Mouse (Mus musculus): ENCODE measurements around the gene Misp. TPM values are rescaled to one million over a fixed set of nuclear protein-coding genes. Genes with fewer than 3 reads are reported as not detected.
A peak's percentile ranks its signal among the peaks of the same experiment; 100 is the strongest.

The Misp gene
- polyA plus RNA-seq, 1 experiment from 2014 or later, result 27.6 TPM

DNA sequence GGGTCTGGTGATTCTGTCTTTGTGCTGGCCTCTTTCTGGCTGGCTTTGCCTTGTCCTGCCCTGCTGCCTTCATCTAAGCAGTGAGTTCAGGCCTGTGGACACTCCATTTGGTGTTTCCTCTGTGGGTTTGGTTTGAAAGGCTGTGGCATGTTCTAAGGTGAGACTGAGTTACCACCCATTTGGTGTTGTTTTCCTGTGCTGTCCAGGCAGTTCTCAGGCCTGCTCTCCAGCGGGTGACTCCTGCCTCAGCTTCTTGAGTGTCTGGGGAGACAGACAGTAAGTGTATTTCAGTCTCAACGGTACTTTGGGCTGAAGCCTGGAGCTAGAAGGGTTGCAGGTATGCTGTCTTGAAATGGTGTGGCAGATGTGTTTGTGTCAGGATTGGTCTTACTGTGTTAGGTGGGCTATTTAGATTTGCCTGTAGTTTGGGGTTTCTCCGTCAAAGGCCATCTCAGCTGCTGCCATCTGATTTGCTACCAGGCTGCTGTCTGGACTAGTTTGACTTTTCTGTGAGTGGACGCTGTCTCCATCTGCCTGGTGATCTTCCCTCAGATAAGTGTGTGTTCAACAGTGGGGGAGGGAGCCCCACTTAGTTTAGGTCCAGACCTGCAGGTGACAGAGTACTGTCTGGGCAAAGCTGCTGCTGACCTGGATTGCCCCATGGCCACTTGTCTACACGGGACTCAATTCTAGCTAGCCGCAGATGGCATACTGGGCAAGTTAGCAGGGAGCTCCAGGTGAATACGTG is 36.1 kb downstream of the Misp start:
- H3K9me3 ChIP-seq (ENCODE audit: control insufficient read depth, low read depth, low read length), result no peaks in the 10 kb centered on the region
- no peaks in the 10 kb centered on the region for H3K27me3 ChIP-seq (ENCODE audit: control insufficient read depth, insufficient read depth, low read length)
- peak overlapping the region; percentile 84 for H3K4me2 ChIP-seq (replicated peaks; ENCODE audit: low read depth, low read length)
- peaks cover 54% of the 10 kb centered on the region for H3K36me3 ChIP-seq (ENCODE audit: control insufficient read depth, insufficient read depth, low read length)
- H3K9ac ChIP-seq (replicated peaks; ENCODE audit: low read depth, low read length), result peak overlapping the region; percentile 98
- no peak for ATAC-seq (ENCODE audit: insufficient number of reproducible peaks, insufficient read depth, low FRiP score, low read depth)
- peak overlapping the region; percentile 99 for H3K4me3 ChIP-seq (ENCODE audit: low read depth, low read length)
- WGBS, result 27% methylated on average over 7 of the region's 7 CpGs
- peak overlapping the region; percentile 81 for H3K27ac ChIP-seq (ENCODE audit: low read length)
- peaks cover 40% of the 10 kb centered on the region for H3K4me1 ChIP-seq (ENCODE audit: control insufficient read depth, insufficient read depth, low read length)

DNA sequence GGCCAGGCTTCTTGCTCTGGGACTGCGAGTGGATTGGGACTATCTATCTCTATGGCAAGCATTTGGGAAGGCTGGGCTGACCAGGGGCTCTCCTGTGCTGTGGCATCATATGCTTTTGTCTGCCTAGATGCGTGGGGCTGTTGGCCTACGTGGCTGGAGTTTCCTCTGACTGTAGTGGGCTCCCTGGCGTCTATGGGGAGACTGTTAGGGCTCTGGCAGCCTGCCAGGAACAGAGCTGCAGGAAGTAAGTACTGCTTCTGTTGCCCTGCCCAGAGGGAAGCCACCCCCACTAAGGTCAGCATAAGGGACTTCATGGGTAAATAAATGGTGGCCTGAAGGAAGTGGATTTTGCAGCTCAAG is 36.6 kb downstream of the Misp start:
- H3K4me3 ChIP-seq (ENCODE audit: low read depth, low read length), result peak overlapping the region; percentile 99
- H3K9me3 ChIP-seq (ENCODE audit: control insufficient read depth, low read depth, low read length), result no peaks in the 10 kb centered on the region
- peaks cover 59% of the 10 kb centered on the region for H3K36me3 ChIP-seq (ENCODE audit: control insufficient read depth, insufficient read depth, low read length)
- H3K4me1 ChIP-seq (ENCODE audit: control insufficient read depth, insufficient read depth, low read length), result peaks cover 35% of the 10 kb centered on the region
- no peaks in the 10 kb centered on the region for H3K27me3 ChIP-seq (ENCODE audit: control insufficient read depth, insufficient read depth, low read length)
- peak overlapping the region; percentile 81 for H3K27ac ChIP-seq (ENCODE audit: low read length)
- peak overlapping the region; percentile 98 for H3K9ac ChIP-seq (replicated peaks; ENCODE audit: low read depth, low read length)
- ATAC-seq (ENCODE audit: insufficient number of reproducible peaks, insufficient read depth, low FRiP score, low read depth), result no peak
- H3K4me2 ChIP-seq (replicated peaks; ENCODE audit: low read depth, low read length), result peak overlapping the region; percentile 84
- WGBS, result 9% methylated on average over 4 of the region's 4 CpGs

DNA sequence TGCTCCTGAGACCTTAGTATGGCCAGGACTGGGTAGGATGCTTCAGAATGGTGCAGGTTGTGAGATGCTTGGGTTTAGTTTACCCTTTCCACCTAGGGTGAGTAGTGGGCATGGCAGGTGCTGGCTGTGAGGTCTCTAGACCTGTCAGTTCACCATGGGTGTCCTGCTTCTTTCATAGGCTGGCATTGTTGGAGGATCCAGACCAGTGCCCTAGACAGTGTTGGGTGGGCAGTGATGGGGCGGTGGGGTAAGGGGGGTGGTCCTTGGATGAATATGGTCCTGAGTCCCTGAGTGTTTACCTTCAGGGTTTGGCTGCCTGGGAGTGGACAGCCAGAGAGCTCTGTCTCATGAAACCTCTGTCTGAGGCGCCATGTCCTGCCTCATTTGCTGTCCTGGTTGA is 37.1 kb downstream of the Misp start:
- Histone ChIP-seq H3K27ac (ENCODE audit: low read length) (peak overlapping the region; percentile 81; the same call in 1 of the 2 replicates), H3K9ac (replicated peaks; ENCODE audit: low read depth, low read length) (no peak overlapping the region), H3K36me3 (ENCODE audit: control insufficient read depth, insufficient read depth, low read length) (peaks cover 64% of the 10 kb centered on the region), H3K4me3 (ENCODE audit: low read depth, low read length) (peak overlapping the region; percentile 99), H3K4me1 (ENCODE audit: control insufficient read depth, insufficient read depth, low read length) (peaks cover 32% of the 10 kb centered on the region), H3K27me3 (ENCODE audit: control insufficient read depth, insufficient read depth, low read length) (no peaks in the 10 kb centered on the region), H3K4me2 (replicated peaks; ENCODE audit: low read depth, low read length) (peak overlapping the region; percentile 84), H3K9me3 (ENCODE audit: control insufficient read depth, low read depth, low read length) (no peaks in the 10 kb centered on the region)
- WGBS, result 57% methylated on average over 2 of the region's 2 CpGs
- ATAC-seq (ENCODE audit: insufficient number of reproducible peaks, insufficient read depth, low FRiP score, low read depth), result no peak

DNA sequence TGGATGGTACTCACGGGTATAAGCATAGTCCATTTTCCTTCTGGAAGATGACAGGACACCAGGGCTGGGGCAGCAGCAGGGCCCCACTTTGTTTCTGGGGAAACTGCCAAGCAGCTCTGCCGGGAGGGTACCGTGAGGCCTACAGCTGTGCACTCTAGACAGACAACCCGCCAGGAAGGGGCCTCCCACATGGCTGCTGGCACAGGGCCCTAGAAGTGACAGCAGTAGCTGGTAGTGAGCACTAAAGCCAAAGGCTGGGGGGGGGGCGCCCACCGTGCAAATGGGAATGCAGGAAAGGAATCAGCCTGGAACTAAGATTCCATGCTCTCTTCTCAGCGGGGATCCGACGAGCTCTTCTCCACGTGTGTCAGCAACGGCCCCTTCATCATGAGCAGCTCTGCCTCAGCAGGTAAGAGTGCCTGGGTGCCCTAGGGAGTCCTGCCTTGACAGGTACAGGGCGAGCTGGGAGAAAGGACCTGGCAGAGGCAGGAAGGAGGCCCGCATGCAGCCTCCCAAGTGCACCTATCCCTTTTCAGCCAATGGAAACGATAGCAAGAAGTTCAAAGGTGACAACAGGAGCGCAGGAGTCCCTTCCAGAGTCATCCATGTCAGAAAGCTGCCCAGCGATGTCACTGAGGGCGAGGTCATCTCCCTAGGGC is 37.8 kb downstream of the Misp start:
- 44% methylated on average over 17 of the region's 17 CpGs for WGBS
- H3K4me2 ChIP-seq (replicated peaks; ENCODE audit: low read depth, low read length), result peak overlapping the region; percentile 84
- 0 out of 2 replicates have a peak overlapping the region, but pooled peaks have one; percentile 6 for H3K9ac ChIP-seq (replicated peaks; ENCODE audit: low read depth, low read length)
- ATAC-seq (ENCODE audit: insufficient number of reproducible peaks, insufficient read depth, low FRiP score, low read depth), result no peak
- peak overlapping the region; percentile 99 for H3K4me3 ChIP-seq (ENCODE audit: low read depth, low read length)
- H3K27me3 ChIP-seq (ENCODE audit: control insufficient read depth, insufficient read depth, low read length), result no peaks in the 10 kb centered on the region
- peaks cover 70% of the 10 kb centered on the region for H3K36me3 ChIP-seq (ENCODE audit: control insufficient read depth, insufficient read depth, low read length)
- H3K9me3 ChIP-seq (ENCODE audit: control insufficient read depth, low read depth, low read length), result no peaks in the 10 kb centered on the region
- peaks cover 30% of the 10 kb centered on the region for H3K4me1 ChIP-seq (ENCODE audit: control insufficient read depth, insufficient read depth, low read length)
- peak overlapping the region; percentile 81; the same call in 1 of the 2 replicates for H3K27ac ChIP-seq (ENCODE audit: low read length)

DNA sequence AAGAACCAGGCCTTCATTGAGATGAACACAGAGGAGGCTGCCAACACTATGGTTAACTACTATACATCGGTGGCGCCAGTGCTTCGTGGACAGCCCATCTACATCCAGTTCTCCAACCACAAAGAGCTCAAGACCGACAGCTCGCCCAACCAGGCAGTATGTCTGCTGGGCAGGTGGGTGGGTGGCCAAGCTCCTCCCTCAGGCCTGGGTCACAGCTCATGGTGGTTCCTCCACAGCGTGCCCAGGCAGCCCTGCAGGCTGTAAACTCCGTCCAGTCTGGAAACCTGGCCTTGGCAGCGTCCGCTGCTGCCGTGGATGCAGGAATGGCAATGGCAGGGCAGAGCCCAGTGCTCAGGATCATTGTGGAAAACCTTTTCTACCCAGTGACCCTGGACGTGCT is 38.3 kb downstream of the Misp start:
- H3K27ac ChIP-seq (ENCODE audit: low read length), result no peak overlapping the region
- H3K9me3 ChIP-seq (ENCODE audit: control insufficient read depth, low read depth, low read length), result no peaks in the 10 kb centered on the region
- peaks cover 30% of the 10 kb centered on the region for H3K4me1 ChIP-seq (ENCODE audit: control insufficient read depth, insufficient read depth, low read length)
- H3K4me3 ChIP-seq (ENCODE audit: low read depth, low read length), result no peak overlapping the region
- 78% methylated on average over 11 of the region's 11 CpGs for WGBS
- no peak for ATAC-seq (ENCODE audit: insufficient number of reproducible peaks, insufficient read depth, low FRiP score, low read depth)
- no peaks in the 10 kb centered on the region for H3K27me3 ChIP-seq (ENCODE audit: control insufficient read depth, insufficient read depth, low read length)
- no peak overlapping the region for H3K9ac ChIP-seq (replicated peaks; ENCODE audit: low read depth, low read length)
- peaks cover 73% of the 10 kb centered on the region for H3K36me3 ChIP-seq (ENCODE audit: control insufficient read depth, insufficient read depth, low read length)
- H3K4me2 ChIP-seq (replicated peaks; ENCODE audit: low read depth, low read length), result no peak overlapping the region

DNA sequence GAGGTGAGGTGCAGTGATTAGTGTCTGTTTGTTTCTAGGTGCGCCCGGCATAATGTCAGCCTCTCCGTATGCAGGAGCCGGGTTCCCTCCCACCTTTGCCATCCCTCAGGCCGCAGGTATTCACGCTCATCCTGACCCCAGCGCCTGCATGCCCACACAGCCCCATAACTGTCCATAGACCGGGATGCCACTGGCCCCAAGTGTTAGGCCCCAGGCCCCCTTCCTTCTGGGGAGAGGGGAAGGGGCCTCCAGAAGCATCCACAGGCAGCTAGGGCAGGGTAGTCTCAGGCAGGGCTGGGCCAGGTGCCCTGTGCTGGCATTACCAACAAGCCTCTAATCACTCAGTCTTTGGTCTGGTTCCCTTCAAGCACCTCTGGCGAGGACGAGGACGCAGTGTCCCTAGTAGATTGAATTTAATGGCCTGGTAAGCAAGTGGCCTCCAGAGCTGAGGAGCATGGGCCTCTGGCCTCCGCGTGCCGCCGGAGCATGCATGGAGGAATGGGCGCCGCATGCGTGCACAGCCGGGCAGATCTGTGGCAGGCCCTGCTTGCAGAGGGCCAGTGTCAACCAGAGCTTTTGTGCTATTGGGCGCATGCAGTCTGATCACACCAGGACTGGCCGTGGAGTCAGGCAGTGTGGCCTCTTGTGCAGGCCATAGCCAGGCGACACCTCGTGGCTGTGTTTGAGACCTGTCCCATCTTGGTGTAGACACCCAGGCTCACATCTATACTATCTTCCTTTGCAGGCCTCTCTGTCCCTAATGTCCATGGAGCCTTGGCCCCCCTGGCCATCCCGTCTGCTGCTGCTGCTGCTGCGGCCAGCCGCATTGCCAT is 39.5 kb downstream of the Misp start:
- H3K4me1 ChIP-seq (ENCODE audit: control insufficient read depth, insufficient read depth, low read length), result peaks cover 30% of the 10 kb centered on the region
- no peak overlapping the region for H3K27ac ChIP-seq (ENCODE audit: low read length)

DNA sequence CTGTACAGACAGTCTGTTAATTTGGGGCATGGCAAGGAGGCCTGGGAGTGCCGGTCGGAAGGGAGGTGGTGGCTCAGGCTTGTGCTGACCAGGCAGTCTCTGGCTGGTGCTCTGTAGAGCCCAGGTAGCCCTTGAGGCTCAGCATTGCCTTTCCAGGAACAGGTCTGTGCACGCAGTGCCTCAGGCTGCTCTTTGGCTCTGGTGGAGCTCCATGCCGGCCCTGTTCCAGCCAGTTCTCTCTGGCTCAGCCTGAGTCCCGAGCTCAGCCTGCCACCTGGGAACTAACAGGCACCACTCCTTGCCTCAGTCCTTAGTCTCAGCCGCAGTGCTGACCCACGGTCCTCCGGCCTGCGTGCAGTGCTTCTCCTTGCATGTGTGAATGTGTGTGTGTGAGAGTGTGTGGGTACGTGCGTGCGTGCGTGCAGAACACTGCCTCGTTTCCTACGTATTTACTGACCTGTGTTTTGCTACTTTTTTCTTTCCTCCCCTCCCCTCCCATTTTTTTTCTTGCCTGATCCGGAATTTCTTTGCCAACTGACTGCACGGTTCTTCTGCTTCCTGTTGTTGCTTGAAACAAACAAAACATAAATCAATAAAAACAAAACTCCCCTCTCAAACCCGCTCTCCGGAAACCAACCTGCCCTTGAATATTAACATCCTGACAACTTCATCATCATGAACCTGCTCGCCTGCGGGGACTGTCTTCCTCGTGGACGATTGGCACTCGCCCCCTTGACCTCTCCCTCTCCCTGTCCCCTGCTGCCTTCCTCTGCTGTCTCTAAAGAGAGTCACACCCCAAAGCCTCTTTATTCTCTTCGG is 40.6 kb downstream of the Misp start:
- H3K4me1 ChIP-seq (ENCODE audit: control insufficient read depth, insufficient read depth, low read length), result peaks cover 26% of the 10 kb centered on the region
- no peaks in the 10 kb centered on the region for H3K27me3 ChIP-seq (ENCODE audit: control insufficient read depth, insufficient read depth, low read length)
- no peak overlapping the region for H3K27ac ChIP-seq (ENCODE audit: low read length)

More for the DNA sequence above, 39.5 kb downstream of the Misp start:
- no peaks in the 10 kb centered on the region for H3K9me3 ChIP-seq (ENCODE audit: control insufficient read depth, low read depth, low read length)
- ATAC-seq (ENCODE audit: insufficient number of reproducible peaks, insufficient read depth, low FRiP score, low read depth), result no peak
- 0 out of 2 replicates have a peak overlapping the region, but pooled peaks have one; percentile 1 for H3K4me3 ChIP-seq (ENCODE audit: low read depth, low read length)
- H3K4me2 ChIP-seq (replicated peaks; ENCODE audit: low read depth, low read length), result no peak overlapping the region
- WGBS, result 90% methylated on average over 26 of the region's 26 CpGs
- no peaks in the 10 kb centered on the region for H3K27me3 ChIP-seq (ENCODE audit: control insufficient read depth, insufficient read depth, low read length)
- H3K36me3 ChIP-seq (ENCODE audit: control insufficient read depth, insufficient read depth, low read length), result peaks cover 84% of the 10 kb centered on the region
- H3K9ac ChIP-seq (replicated peaks; ENCODE audit: low read depth, low read length), result no peak overlapping the region; the same call in 1 of the 2 replicates

More for the DNA sequence above, 40.6 kb downstream of the Misp start:
- Histone ChIP-seq H3K4me3 (ENCODE audit: low read depth, low read length) (no peak overlapping the region), H3K4me2 (replicated peaks; ENCODE audit: low read depth, low read length) (no peak overlapping the region), H3K9me3 (ENCODE audit: control insufficient read depth, low read depth, low read length) (no peaks in the 10 kb centered on the region), H3K9ac (replicated peaks; ENCODE audit: low read depth, low read length) (no peak overlapping the region), H3K36me3 (ENCODE audit: control insufficient read depth, insufficient read depth, low read length) (peaks cover 87% of the 10 kb centered on the region)
- no peak for ATAC-seq (ENCODE audit: insufficient number of reproducible peaks, insufficient read depth, low FRiP score, low read depth)
- 71% methylated on average over 25 of the region's 25 CpGs for WGBS

All from stomach, embryonic 14.5 days (tissue).